Mouse (Mus musculus): ENCODE results near the gene Olfr640.

DNA sequence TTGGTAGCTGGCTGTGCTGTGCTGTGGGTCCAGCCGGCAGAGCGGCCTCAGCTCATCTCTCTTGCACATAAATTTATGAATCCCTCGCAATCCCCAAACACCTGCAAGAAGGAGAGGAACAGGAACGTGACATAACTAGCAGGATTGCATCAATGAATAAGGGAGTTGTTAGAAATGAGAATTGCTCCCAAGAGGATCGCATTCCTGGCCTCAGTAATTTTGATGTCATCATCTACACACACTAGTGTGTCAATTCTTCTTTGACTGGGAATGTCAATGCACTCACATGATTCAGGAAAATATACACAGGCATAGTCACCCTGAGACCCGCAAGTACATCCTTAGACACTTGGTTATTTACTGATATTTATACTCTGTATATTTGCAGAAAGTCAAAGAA is at the start of gene Olfr640:
- TF ChIP-seq POLR2A (IDR thresholded peaks at IDR 0.05; ENCODE audit: low read depth, low read length) = no peak
- TF ChIP-seq CTCF (IDR thresholded peaks at IDR 0.05; ENCODE audit: extremely low read depth, insufficient read length, insufficient replicate concordance, low read depth, low read length) = no peak
